In the genomic region with DNA sequence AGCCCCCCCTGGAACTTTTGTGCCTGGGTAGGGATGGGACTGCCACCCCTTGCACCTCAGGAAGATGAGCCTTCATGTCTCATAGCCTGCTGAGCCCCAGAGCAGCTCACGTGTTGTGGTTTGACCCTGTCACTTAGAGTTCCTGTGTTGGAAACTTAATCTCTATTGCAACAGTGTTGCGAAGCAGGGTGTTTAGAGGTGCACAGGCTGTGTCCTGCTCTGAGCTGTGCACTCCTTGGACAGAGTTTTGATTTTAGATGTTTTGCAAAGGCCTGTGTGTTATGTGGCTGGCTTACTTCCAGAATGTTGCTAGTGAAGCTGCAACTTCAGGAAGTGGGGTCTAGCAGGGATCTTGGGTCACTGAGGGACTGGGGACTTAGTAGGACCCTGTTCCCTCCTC, we compare ENCODE assay signal across 15 mouse cellular contexts. TPM values are rescaled to one million over a fixed set of nuclear protein-coding genes. Genes with fewer than 3 reads are reported as not detected.
DNase-seq lines count a peak whose midpoint lies in the region; ATAC-seq lines count a peak whose summit lies in the region.
"Had no signal": no experiment of that assay in that cellular context is flagged by ENCODE, and none has a peak within 500 bp of the region (broad histone marks: within the 10 kb centered on the region; RNA-seq: fewer than 3 reads in every experiment).

No protein-coding gene starts in this region.

- no peak overlapping the region for H3K27ac ChIP-seq in forebrain, embryonic 13.5 days
- H3K27ac ChIP-seq: hindbrain, embryonic 13.5 days; layer of hippocampus, adult 2 months; stomach, postnatal 0 days had no signal

- no peaks in the 10 kb centered on the region for H3K36me3 ChIP-seq in splenic B cell, adult 2 months (ENCODE audit: control insufficient read depth, insufficient read depth, low read length, poor library complexity, severe bottlenecking)
- no peaks in the 10 kb centered on the region for H3K36me3 ChIP-seq in forebrain, embryonic 13.5 days (ENCODE audit: poor library complexity, severe bottlenecking)
- H3K36me3 ChIP-seq: G1E; hindbrain, embryonic 13.5 days had no signal

- no peak overlapping the region for H3K4me3 ChIP-seq in forebrain, embryonic 13.5 days
- H3K4me3 ChIP-seq: hindbrain, embryonic 13.5 days; layer of hippocampus, adult 2 months had no signal

- peak; percentile 70 for ATAC-seq in CD4-positive, CD25-positive, alpha-beta regulatory T cell, adult 4 months
- ATAC-seq in forebrain, embryonic 13.5 days: no peak

- no peaks in the 10 kb centered on the region for H3K27me3 ChIP-seq in splenic B cell, adult 2 months (ENCODE audit: control insufficient read depth, insufficient read depth, low read length, poor library complexity, severe bottlenecking)
- H3K27me3 ChIP-seq in forebrain, embryonic 13.5 days: no peaks in the 10 kb centered on the region
- H3K27me3 ChIP-seq: hindbrain, embryonic 13.5 days had no signal

- H3K4me1 ChIP-seq in forebrain, embryonic 13.5 days: peaks cover 10% of the 10 kb centered on the region

- H3K9ac ChIP-seq in forebrain, embryonic 13.5 days: no peak overlapping the region
- H3K9ac ChIP-seq: hindbrain, embryonic 13.5 days had no signal

- H3K4me2 ChIP-seq in forebrain, embryonic 13.5 days: no peak overlapping the region
- H3K4me2 ChIP-seq: hindbrain, embryonic 13.5 days had no signal

- peak; percentile 35 for DNase-seq in kidney, postnatal 10 days
- no peak for DNase-seq in kidney, postnatal 25 days
- peak; percentile 53 for DNase-seq in lung, postnatal 25 days (ENCODE audit: low spot score)
- DNase-seq in splenic B cell, adult 2 months (ENCODE audit: low read depth, low spot score): peak; percentile 79
- DNase-seq in gastrocnemius, postnatal 25 days: no peak
- no peak for DNase-seq in kidney, adult 8-10 months
- DNase-seq: adrenal gland, postnatal 10 days; cerebellum, adult 18-20 months; gastrocnemius, postnatal 14 days had no signal

- 83% methylated on average over 2 of the region's 2 CpGs for WGBS in forebrain, embryonic 13.5 days

- no peaks in the 10 kb centered on the region for H3K9me3 ChIP-seq in forebrain, embryonic 13.5 days (replicated peaks)
- H3K9me3 ChIP-seq: hindbrain, embryonic 13.5 days had no signal

RNA-seq across cellular contexts. Expression of gene Map4k4, which starts 4.1 kb away (rescaled TPM):
- 10 to 100 TPM; 29.5 to 30.3 TPM for polyA plus RNA-seq in CD4-positive, CD25-positive, alpha-beta regulatory T cell, adult 4 months (2017; shearing (Covaris generic))
- total RNA-seq in gastrocnemius, postnatal 25 days (2021): 10 to 100 TPM; 32.6 to 36.0 TPM
- polyA plus RNA-seq in forebrain, embryonic 13.5 days (2015; fragmentation: Nextera tagmentation; extraction: Ambion mirVana): 49.9 and 50.0 TPM in 2 replicates

Comparison
In these comparisons a context has a peak if more than half of its experiments do, and no peak if none do; other contexts are left out.
1. DNase-seq: peak in kidney, postnatal 10 days (single experiment), lung, postnatal 25 days (single experiment) and splenic B cell, adult 2 months (single experiment); none in kidney, postnatal 25 days (0 of 2), gastrocnemius, postnatal 25 days (single experiment) and kidney, adult 8-10 months (0 of 2).